Mouse (Mus musculus) midbrain, embryonic 10.5 days (tissue): ENCODE results near the gene Foxn4. TPM values are rescaled to one million over a fixed set of nuclear protein-coding genes. Genes with fewer than 3 reads are reported as not detected.

Experiments
- DNase-seq: peaks from one replicate; pipeline ENCODE4 v3.0.0-alpha.2; 2017; ENCODE audit warnings: low spot score
- H3K27ac ChIP-seq: fragments of 300-500 bp; sonication (generic); replicated peaks from 2 replicates; pipeline ENCODE4 v1.5.1; 2016; ENCODE audit warnings: mild to moderate bottlenecking
- H3K27me3 ChIP-seq: fragments of 300-500 bp; sonication (generic); 2 replicates; pipeline ENCODE4 v1.6.1; 2016; ENCODE audit warnings: low read depth, mild to moderate bottlenecking; ENCODE audit not compliant: poor library complexity, severe bottlenecking
- H3K36me3 ChIP-seq: fragments of 300-500 bp; sonication (generic); 2 replicates; pipeline ENCODE4 v1.6.1; 2016; ENCODE audit warnings: mild to moderate bottlenecking, moderate library complexity
- H3K4me1 ChIP-seq: fragments of 300-500 bp; sonication (generic); 2 replicates; pipeline ENCODE4 v1.6.1; 2016
- H3K4me3 ChIP-seq: fragments of 300-500 bp; sonication (generic); 2 replicates; pipeline ENCODE4 v1.5.1; 2016; ENCODE audit warnings: mild to moderate bottlenecking, moderate library complexity
- H3K9me3 ChIP-seq: fragments of 300-500 bp; sonication (generic); replicated peaks from 2 replicates; pipeline ENCODE4 v1.6.1; 2016; ENCODE audit warnings: mild to moderate bottlenecking
- WGBS: fragments of 180-500 bp; shearing (Covaris S2); methylation state at CpG from one replicate; pipeline ENCODE4 v1.1.7; 2016; 5-methylcytosine and 5-hydroxymethylcytosine counted together
- polyA plus RNA-seq: library from polyadenylated mRNA; unstranded; fragments of >200 nt; fragmentation: Nextera tagmentation; extraction: Ambion mirVana; gene quantifications from 2 replicates; pipeline ENCODE4 v1.2.1, GENCODE M21; 2016

Foxn4 gene
- polyA plus RNA-seq, 1 experiment from 2014 or later, result 7.2 TPM

DNA sequence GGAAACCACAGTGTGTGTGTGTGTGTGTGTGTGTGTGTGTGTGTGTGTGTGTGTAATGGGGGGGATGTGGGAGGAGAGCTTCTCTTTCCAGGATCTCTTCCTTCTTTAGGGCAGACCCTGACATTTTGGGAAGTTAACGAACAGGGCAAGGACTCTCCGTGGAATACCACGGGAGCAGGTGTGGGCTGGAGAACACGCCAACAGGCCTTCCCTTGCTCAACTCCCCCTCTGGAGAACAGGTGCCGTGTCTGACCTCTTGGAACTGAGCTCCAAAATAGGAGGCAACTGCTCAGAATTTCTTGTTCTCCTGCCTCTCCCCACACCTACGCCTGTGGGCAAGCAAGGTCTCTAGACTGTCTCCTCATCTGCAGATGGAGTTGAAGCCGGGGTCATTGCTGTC, 4.1 kb downstream of the Foxn4 start:
- Histone ChIP-seq H3K36me3 (no peaks in the 10 kb centered on the region), H3K9me3 (no peaks in the 10 kb centered on the region), H3K4me1 (peaks cover 81% of the 10 kb centered on the region), H3K27ac (peak overlapping the region; percentile 46; the same call in 1 of the 2 replicates), H3K4me3 (no peak overlapping the region), H3K27me3 (peaks cover 100% of the 10 kb centered on the region)
- 82% methylated on average over 7 of the region's 7 CpGs for WGBS
- no peak for DNase-seq

DNA sequence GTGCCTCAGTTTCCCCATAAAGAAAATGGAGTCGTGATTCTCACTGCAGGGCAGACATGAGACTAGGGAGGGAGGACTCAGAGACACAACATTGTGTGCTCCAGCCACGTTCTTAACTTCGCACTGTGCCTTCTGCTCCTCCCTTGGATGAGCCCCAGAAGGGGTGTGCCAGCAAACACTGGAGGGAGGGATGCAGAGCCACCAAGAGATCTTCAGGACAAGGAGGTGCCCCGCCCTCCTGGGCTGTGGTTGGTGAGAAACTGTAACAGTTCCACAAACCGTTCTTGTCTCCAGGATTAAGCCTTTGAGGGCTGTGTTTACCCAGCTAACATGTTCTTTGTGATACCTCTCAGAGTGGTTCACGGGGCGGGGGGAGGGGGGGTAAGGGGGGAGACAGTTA, 5.0 kb downstream of the Foxn4 start:
- H3K36me3 ChIP-seq, result no peaks in the 10 kb centered on the region
- H3K9me3 ChIP-seq, result no peaks in the 10 kb centered on the region
- peaks cover 94% of the 10 kb centered on the region for H3K27me3 ChIP-seq
- no peak overlapping the region for H3K27ac ChIP-seq
- H3K4me1 ChIP-seq, result peaks cover 81% of the 10 kb centered on the region
- 35% methylated on average over 7 of the region's 7 CpGs for WGBS
- DNase-seq, result no peak
- no peak overlapping the region for H3K4me3 ChIP-seq

DNA sequence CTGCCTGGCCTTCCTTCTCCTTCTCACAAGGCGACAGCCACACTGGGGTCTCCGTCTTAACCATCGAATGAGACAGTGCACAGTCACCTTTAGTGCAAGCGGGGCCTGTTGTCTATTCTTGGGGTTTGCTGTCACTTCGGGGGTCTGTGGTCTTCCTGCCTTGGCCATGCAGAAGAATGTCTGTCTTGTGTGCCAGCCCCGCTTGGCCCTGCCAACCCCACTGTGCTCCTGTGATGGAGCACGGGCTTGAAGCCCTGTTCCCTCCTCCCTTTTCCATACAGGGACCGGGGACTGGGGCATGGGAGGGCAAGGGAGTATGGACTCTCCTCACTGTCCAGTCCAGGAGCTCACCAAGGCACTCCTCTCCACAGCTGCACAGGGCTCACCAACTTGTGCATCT, 8.8 kb downstream of the Foxn4 start:
- H3K27ac ChIP-seq, result no peak overlapping the region
- peaks cover 45% of the 10 kb centered on the region for H3K4me1 ChIP-seq
- no peak for DNase-seq
- no peak overlapping the region for H3K4me3 ChIP-seq
- WGBS, result 86% methylated on average over 8 of the region's 8 CpGs
- 0 out of 2 replicates have a peak, but pooled peaks cover 3% of the 10 kb centered on the region for H3K9me3 ChIP-seq
- peaks cover 56% of the 10 kb centered on the region for H3K27me3 ChIP-seq
- peaks cover 31% of the 10 kb centered on the region for H3K36me3 ChIP-seq

DNA sequence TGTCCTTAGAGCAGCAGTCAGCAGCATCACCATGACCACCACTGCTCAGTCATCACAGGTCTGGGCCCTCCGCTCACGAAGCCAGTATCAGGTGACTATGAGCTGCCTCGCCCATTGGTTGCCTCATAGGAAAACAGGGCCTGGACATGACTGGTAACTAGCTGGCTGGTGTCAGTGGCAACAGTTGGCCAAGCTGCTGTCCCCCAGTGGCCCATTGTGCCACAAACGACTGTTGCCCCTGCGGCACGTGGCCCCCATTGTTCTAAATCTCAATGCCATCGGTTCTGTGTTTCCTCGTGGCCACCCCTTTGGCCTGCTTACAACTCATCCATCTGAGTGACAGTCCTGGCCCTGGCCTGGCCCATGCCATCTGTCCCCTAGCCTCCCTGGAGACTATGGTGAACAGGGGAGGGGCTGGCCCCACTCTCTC, 9.6 kb downstream of the Foxn4 start:
- H3K36me3 ChIP-seq, result peaks cover 38% of the 10 kb centered on the region
- H3K4me3 ChIP-seq, result no peak overlapping the region
- peaks cover 38% of the 10 kb centered on the region for H3K4me1 ChIP-seq
- DNase-seq, result peak; percentile 26
- peak overlapping the region; percentile 52 for H3K27ac ChIP-seq
- H3K27me3 ChIP-seq, result peaks cover 48% of the 10 kb centered on the region
- WGBS, result 77% methylated on average over 8 of the region's 8 CpGs
- H3K9me3 ChIP-seq, result 0 out of 2 replicates have a peak, but pooled peaks cover 3% of the 10 kb centered on the region

DNA sequence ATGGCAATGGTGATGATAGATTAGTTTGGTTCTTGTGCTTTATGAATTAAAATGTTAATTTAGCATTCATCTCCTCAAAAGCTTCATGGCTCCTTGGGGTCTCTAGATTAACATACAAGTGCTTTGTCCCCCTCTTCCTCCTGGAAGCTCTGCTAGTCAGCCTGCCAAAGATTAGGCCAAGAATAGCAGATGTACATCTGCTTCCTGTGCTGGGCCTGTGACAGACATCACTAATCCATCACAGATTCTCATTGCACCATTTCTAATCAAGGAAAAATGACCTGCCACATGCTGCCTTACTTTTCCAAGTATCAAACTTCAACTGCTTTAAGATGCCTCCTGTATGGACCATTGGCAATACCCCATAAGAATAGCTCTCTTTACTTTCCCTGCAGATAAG, 12.1 kb downstream of the Foxn4 start:
- peaks cover 25% of the 10 kb centered on the region for H3K27me3 ChIP-seq
- H3K4me3 ChIP-seq, result no peak overlapping the region
- peaks cover 38% of the 10 kb centered on the region for H3K4me1 ChIP-seq
- peaks cover 58% of the 10 kb centered on the region for H3K36me3 ChIP-seq
- DNase-seq, result no peak
- no peak overlapping the region for H3K27ac ChIP-seq
- 0 out of 2 replicates have a peak, but pooled peaks cover 3% of the 10 kb centered on the region for H3K9me3 ChIP-seq

DNA sequence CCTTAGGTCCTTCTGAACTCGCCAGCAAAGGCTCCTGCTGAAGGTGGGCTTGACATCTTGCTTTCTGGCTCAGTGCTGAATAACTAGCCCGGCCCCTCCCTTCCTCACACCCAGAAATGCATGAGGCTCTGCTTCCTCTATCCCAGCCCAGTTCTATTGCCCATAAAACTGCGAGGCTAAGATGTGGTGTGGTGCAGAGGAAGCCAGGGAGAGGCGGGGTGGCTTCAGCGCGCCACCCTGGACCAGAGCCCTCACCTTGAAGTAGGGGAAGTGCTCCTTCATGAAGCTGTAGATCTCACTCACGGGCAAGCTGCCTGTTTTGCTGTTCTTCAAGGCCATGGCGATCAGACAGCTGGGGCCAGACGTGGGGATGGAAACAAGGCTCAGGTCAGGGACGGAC, 14.1 kb downstream of the Foxn4 start:
- WGBS, result 84% methylated on average over 10 of the region's 10 CpGs
- Histone ChIP-seq H3K4me1 (peaks cover 23% of the 10 kb centered on the region), H3K9me3 (0 out of 2 replicates have a peak, but pooled peaks cover 3% of the 10 kb centered on the region), H3K36me3 (peaks cover 72% of the 10 kb centered on the region), H3K27ac (no peak overlapping the region), H3K27me3 (peaks cover 25% of the 10 kb centered on the region), H3K4me3 (no peak overlapping the region)
- DNase-seq, result no peak

DNA sequence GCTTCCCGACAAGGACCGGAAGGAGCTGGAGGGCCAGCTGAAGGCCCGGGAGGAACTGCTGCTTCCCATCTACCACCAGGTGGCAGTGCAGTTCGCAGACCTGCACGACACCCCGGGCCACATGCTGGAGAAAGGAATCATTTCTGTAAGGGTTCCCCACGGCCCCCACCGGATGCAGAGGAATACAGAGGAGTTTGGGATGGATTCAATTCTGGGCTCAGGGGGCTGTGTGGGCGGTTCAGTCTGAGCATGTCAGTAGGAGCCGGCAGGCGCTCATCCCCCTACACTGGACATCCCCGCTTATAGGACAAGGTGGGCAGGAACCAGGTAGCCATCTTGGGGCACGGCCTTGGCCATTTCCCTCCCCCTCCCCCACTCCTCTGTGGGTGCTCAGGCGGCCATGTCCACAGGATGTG, 25.4 kb downstream of the Foxn4 start:
- H3K4me3 ChIP-seq, result peak overlapping the region; percentile 35
- peak; percentile 82 for DNase-seq
- WGBS, result 22% methylated on average over 14 of the region's 14 CpGs
- H3K27ac ChIP-seq, result peak overlapping the region; percentile 73
- H3K9me3 ChIP-seq, result no peaks in the 10 kb centered on the region
- peaks cover 18% of the 10 kb centered on the region for H3K4me1 ChIP-seq
- H3K36me3 ChIP-seq, result no peaks in the 10 kb centered on the region
- peaks cover 44% of the 10 kb centered on the region for H3K27me3 ChIP-seq

DNA sequence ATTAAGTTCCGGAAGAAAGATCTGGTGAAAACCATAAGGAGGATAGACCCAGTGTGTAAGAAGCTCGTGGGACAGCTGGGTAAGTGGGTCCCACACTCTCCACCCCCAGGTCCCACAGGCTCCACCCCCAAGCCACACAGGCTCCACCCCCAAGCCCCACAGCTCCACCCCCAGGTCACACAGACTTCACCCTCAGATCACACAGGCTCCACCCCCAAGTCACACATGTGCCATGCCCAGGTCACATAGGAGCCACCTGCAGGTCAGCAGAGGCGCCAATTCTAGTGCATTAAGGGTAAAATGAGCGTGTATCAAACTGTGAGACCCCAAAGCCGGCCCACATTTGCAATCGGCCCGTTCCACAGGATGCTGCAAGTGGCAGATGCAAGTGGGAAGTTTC, 27.1 kb downstream of the Foxn4 start:
- WGBS, result 80% methylated on average over 7 of the region's 7 CpGs
- DNase-seq, result no peak
- H3K4me1 ChIP-seq, result peaks cover 18% of the 10 kb centered on the region
- H3K9me3 ChIP-seq, result no peaks in the 10 kb centered on the region
- H3K27me3 ChIP-seq, result peaks cover 30% of the 10 kb centered on the region
- no peak overlapping the region for H3K4me3 ChIP-seq
- no peaks in the 10 kb centered on the region for H3K36me3 ChIP-seq
- H3K27ac ChIP-seq, result no peak overlapping the region

DNA sequence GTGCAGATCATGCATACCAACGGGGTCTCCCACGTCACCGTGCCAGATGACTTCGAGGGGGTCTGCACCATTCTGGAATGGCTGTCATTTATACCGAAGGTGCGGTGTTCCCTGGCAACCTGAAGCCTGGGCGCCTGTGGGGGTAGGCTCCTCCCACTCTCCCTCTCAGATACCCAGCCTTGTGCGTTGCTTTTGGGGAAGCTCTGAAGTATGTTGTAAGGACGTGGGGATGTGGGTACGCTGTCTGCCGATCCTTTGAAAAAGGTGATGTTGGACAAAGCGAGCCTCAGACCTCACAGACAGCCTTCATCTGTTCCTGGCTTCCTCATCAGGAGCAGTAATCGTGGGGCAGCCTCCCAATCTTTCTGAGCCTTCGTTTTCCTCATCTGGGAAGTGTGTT, 33.9 kb downstream of the Foxn4 start:
- 47% methylated on average over 14 of the region's 14 CpGs for WGBS
- Histone ChIP-seq H3K4me1 (peaks cover 19% of the 10 kb centered on the region), H3K27me3 (0 out of 2 replicates have a peak, but pooled peaks cover 12% of the 10 kb centered on the region), H3K4me3 (no peak overlapping the region), H3K27ac (no peak overlapping the region), H3K9me3 (no peaks in the 10 kb centered on the region), H3K36me3 (no peaks in the 10 kb centered on the region)
- no peak for DNase-seq

DNA sequence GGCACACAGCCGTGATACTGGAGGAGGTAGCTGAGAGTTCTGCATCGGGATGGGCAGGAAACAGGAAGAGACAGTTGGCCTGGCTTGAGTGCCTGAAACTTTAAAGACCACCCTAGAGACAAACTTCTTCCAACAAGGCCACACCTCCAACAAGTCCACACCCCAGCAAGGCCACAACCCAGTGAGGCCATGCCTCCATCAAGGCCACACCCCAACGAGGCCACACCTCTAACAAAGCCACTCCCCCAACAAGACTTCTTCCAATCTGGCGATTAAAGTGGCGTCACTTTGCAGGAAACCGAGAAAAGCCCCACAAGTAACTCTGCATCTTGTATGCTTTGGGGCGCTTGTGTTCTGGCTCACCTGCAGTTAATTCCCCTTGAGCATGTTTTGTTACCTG, 34.7 kb downstream of the Foxn4 start:
- DNase-seq, result no peak
- Histone ChIP-seq H3K36me3 (no peaks in the 10 kb centered on the region), H3K9me3 (no peaks in the 10 kb centered on the region), H3K27ac (no peak overlapping the region), H3K4me3 (no peak overlapping the region), H3K4me1 (peaks cover 16% of the 10 kb centered on the region), H3K27me3 (0 out of 2 replicates have a peak, but pooled peaks cover 12% of the 10 kb centered on the region)
- 31% methylated on average over 7 of the region's 7 CpGs for WGBS

DNA sequence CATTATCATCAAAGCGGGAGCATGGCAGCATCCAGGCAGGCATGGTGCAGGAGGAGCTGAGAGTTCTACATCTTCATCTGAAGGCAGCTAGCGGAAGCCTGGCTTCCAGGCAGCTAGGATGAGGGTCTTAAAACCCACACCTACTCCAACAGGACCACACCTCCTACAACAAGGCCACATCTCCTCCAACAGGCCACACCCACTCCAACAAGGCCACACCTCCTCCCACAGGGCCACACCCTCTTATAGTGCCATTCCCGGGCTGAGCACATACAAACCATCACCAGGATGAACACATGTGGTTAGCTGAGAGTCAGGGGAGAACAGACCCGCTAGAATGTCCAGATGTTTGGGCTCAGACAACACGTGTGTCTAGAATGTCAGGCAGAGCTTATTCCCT, 44.7 kb downstream of the Foxn4 start:
- 82% methylated on average over 5 of the region's 5 CpGs for WGBS
- no peak for DNase-seq
- Histone ChIP-seq H3K27me3 (no peaks in the 10 kb centered on the region), H3K36me3 (no peaks in the 10 kb centered on the region), H3K4me3 (no peak overlapping the region), H3K27ac (no peak overlapping the region), H3K4me1 (no peaks in the 10 kb centered on the region), H3K9me3 (peaks cover 21% of the 10 kb centered on the region)

DNA sequence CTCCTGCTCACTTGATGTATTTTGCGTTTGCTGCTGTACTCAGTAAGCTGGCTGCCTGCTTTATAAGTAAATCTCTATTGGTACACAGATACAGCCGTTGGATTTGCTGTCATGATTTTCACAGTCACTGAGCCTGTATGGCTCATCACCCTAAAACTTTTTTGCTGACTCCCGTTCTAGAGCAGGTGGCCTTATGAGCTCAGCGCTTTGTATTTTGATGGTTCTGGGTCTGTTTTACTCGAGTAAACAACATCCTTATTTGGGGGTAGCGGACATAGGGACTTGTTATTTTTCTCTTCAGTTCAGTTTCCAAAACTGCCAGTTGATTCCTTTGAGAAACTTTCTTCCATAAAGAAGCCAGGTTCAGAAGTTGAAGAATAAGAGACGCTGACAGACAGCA, 47.6 kb downstream of the Foxn4 start:
- DNase-seq, result no peak
- Histone ChIP-seq H3K27ac (no peak overlapping the region), H3K9me3 (peaks cover 21% of the 10 kb centered on the region), H3K4me3 (no peak overlapping the region), H3K4me1 (no peaks in the 10 kb centered on the region), H3K36me3 (no peaks in the 10 kb centered on the region), H3K27me3 (no peaks in the 10 kb centered on the region)
- 94% methylated on average over 7 of the region's 7 CpGs for WGBS

DNA sequence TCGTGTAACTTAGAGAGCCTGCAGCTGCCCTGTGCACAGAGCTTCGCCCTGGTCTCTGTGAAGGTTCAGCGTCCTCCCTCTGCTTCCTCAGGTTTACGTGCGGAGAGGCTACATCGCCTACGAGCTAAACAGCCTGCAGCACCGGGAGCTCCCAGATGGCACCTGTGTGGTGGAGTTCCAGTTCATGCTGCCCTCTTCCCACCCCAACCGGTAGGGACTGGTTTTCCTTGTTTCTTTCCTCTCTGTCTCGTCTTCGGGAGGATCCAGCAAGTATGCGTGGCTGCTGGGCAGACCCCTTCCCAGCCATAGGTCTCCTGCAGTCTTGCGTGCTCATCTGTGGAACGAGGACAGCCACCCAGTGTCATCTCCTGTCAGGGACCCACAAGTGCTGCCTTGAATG, 54.8 kb downstream of the Foxn4 start:
- Histone ChIP-seq H3K9me3 (no peaks in the 10 kb centered on the region), H3K27ac (no peak overlapping the region), H3K4me3 (no peak overlapping the region), H3K27me3 (no peaks in the 10 kb centered on the region), H3K36me3 (no peaks in the 10 kb centered on the region), H3K4me1 (no peaks in the 10 kb centered on the region)
- DNase-seq, result no peak
- 85% methylated on average over 14 of the region's 14 CpGs for WGBS

DNA sequence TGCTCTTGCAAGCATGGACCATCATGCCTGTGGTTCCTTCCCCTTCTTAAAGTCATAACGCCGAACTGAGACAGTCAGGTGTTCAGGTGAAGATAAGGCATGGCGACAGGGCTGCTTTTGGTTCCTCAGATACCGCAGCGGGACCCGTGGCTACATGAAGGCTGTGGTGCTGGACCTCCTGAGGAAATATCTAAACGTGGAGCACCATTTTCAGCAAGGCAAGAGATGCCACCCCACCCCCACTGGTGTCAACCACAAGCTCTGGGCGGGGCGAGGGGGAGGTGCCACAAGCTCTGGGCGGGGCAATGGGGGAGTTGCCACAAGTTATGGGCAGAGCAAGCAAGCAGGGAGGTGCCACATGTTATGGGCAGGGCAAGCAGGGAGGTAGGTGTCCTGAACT, 60.4 kb downstream of the Foxn4 start:
- Histone ChIP-seq H3K36me3 (no peaks in the 10 kb centered on the region), H3K4me3 (no peak overlapping the region), H3K9me3 (no peaks in the 10 kb centered on the region), H3K4me1 (no peaks in the 10 kb centered on the region), H3K27ac (no peak overlapping the region), H3K27me3 (no peaks in the 10 kb centered on the region)
- no peak for DNase-seq
- 73% methylated on average over 10 of the region's 10 CpGs for WGBS
